Mouse (Mus musculus): ENCODE measurements around the gene Nubp2. TPM values are rescaled to one million over a fixed set of nuclear protein-coding genes. Genes with fewer than 3 reads are reported as not detected.

Gene Nubp2
- polyA plus RNA-seq, 1 experiment, result 38.4 TPM

GRCm38 (mm10) chr17:24887291-24888080, 1.3 kb upstream of the Nubp2 start:
- no peaks in the 10 kb centered on the region for H3K27me3 ChIP-seq (replicated peaks; ENCODE audit: control insufficient read depth, insufficient read depth, low read length)
- DNase-seq, result no peak
- peaks cover 11% of the 10 kb centered on the region; the same call in 1 of the 2 replicates for H3K4me1 ChIP-seq (ENCODE audit: control insufficient read depth, insufficient read depth, low read length)
- WGBS, result 47% methylated on average over 18 of the region's 18 CpGs
- peak overlapping the region; percentile 73 for H3K4me3 ChIP-seq (ENCODE audit: insufficient read depth, low read depth, low read length)
- H3K27ac ChIP-seq (ENCODE audit: insufficient read depth, low read depth, low read length), result peak overlapping the region; percentile 89
- TF ChIP-seq CTCF (conservative IDR thresholded peaks at IDR 0.05; ENCODE audit: insufficient read depth, insufficient read length, low read depth, low read length), result no peak
- TF ChIP-seq POLR2A (IDR thresholded peaks at IDR 0.05; ENCODE audit: low read depth, low read length), result no peak
- no peaks in the 10 kb centered on the region; the same call in none of the 2 replicates for H3K36me3 ChIP-seq (ENCODE audit: control insufficient read depth, insufficient read depth, low read length)

GRCm38 (mm10) chr17:24886932-24887271, 753 bp upstream of the Nubp2 start:
- peaks cover 14% of the 10 kb centered on the region; the same call in 1 of the 2 replicates for H3K4me1 ChIP-seq (ENCODE audit: control insufficient read depth, insufficient read depth, low read length)
- TF ChIP-seq CTCF (conservative IDR thresholded peaks at IDR 0.05; ENCODE audit: insufficient read depth, insufficient read length, low read depth, low read length), result no peak
- TF ChIP-seq POLR2A (IDR thresholded peaks at IDR 0.05; ENCODE audit: low read depth, low read length), result no peak
- DNase-seq, result no peak
- H3K4me3 ChIP-seq (ENCODE audit: insufficient read depth, low read depth, low read length), result peak overlapping the region; percentile 73
- peak overlapping the region; percentile 89 for H3K27ac ChIP-seq (ENCODE audit: insufficient read depth, low read depth, low read length)
- no peaks in the 10 kb centered on the region; the same call in none of the 2 replicates for H3K36me3 ChIP-seq (ENCODE audit: control insufficient read depth, insufficient read depth, low read length)
- H3K27me3 ChIP-seq (replicated peaks; ENCODE audit: control insufficient read depth, insufficient read depth, low read length), result no peaks in the 10 kb centered on the region
- under 1% methylated on average over 18 of the region's 18 CpGs for WGBS

GRCm38 (mm10) chr17:24885356-24886133, 604 bp downstream of the Nubp2 start:
- 22% methylated on average over 22 of the region's 22 CpGs for WGBS
- TF ChIP-seq POLR2A (IDR thresholded peaks at IDR 0.05; ENCODE audit: low read depth, low read length) (no peak), CTCF (conservative IDR thresholded peaks at IDR 0.05; ENCODE audit: insufficient read depth, insufficient read length, low read depth, low read length) (no peak)
- Histone ChIP-seq H3K4me3 (ENCODE audit: insufficient read depth, low read depth, low read length) (peak overlapping the region; percentile 74), H3K36me3 (ENCODE audit: control insufficient read depth, insufficient read depth, low read length) (no peaks in the 10 kb centered on the region), H3K4me1 (ENCODE audit: control insufficient read depth, insufficient read depth, low read length) (peaks cover 19% of the 10 kb centered on the region; the same call in 1 of the 2 replicates), H3K27me3 (replicated peaks; ENCODE audit: control insufficient read depth, insufficient read depth, low read length) (no peaks in the 10 kb centered on the region), H3K27ac (ENCODE audit: insufficient read depth, low read depth, low read length) (no peak overlapping the region)
- DNase-seq, result no peak

GRCm38 (mm10) chr17:24884391-24884790, 1.8 kb downstream of the Nubp2 start:
- DNase-seq, result no peak

GRCm38 (mm10) chr17:24881738-24882440, 4.3 kb downstream of the Nubp2 start:
- Histone ChIP-seq H3K27ac (ENCODE audit: insufficient read depth, low read depth, low read length) (no peak overlapping the region), H3K4me1 (ENCODE audit: control insufficient read depth, insufficient read depth, low read length) (peaks cover 22% of the 10 kb centered on the region), H3K4me3 (ENCODE audit: insufficient read depth, low read depth, low read length) (no peak overlapping the region), H3K36me3 (ENCODE audit: control insufficient read depth, insufficient read depth, low read length) (no peaks in the 10 kb centered on the region), H3K27me3 (replicated peaks; ENCODE audit: control insufficient read depth, insufficient read depth, low read length) (no peaks in the 10 kb centered on the region)
- WGBS, result 35% methylated on average over 7 of the region's 7 CpGs
- peak; percentile 64 for DNase-seq
- TF ChIP-seq CTCF (conservative IDR thresholded peaks at IDR 0.05; ENCODE audit: insufficient read depth, insufficient read length, low read depth, low read length) (peak; percentile 70), POLR2A (IDR thresholded peaks at IDR 0.05; ENCODE audit: low read depth, low read length) (no peak)

More at GRCm38 (mm10) chr17:24884391-24884790, 1.8 kb downstream of the Nubp2 start:
- TF ChIP-seq POLR2A (IDR thresholded peaks at IDR 0.05; ENCODE audit: low read depth, low read length) (no peak), CTCF (conservative IDR thresholded peaks at IDR 0.05; ENCODE audit: insufficient read depth, insufficient read length, low read depth, low read length) (no peak)
- Histone ChIP-seq H3K36me3 (ENCODE audit: control insufficient read depth, insufficient read depth, low read length) (no peaks in the 10 kb centered on the region), H3K4me3 (ENCODE audit: insufficient read depth, low read depth, low read length) (no peak overlapping the region), H3K27ac (ENCODE audit: insufficient read depth, low read depth, low read length) (no peak overlapping the region), H3K4me1 (ENCODE audit: control insufficient read depth, insufficient read depth, low read length) (peaks cover 19% of the 10 kb centered on the region; the same call in 1 of the 2 replicates), H3K27me3 (replicated peaks; ENCODE audit: control insufficient read depth, insufficient read depth, low read length) (no peaks in the 10 kb centered on the region)
- 90% methylated on average over 6 of the region's 6 CpGs for WGBS

- H3K27ac ChIP-seq (ENCODE audit: insufficient read depth, low read depth, low read length), result peak overlapping the region; percentile 92
- H3K27me3 ChIP-seq (replicated peaks; ENCODE audit: control insufficient read depth, insufficient read depth, low read length), result no peaks in the 10 kb centered on the region
- H3K36me3 ChIP-seq (ENCODE audit: control insufficient read depth, insufficient read depth, low read length), result no peaks in the 10 kb centered on the region
- 55% methylated on average over 8 of the region's 8 CpGs for WGBS
- H3K4me1 ChIP-seq (ENCODE audit: control insufficient read depth, insufficient read depth, low read length), result peaks cover 23% of the 10 kb centered on the region
- DNase-seq, result peak; percentile 56
- TF ChIP-seq CTCF (conservative IDR thresholded peaks at IDR 0.05; ENCODE audit: insufficient read depth, insufficient read length, low read depth, low read length) (no peak), POLR2A (IDR thresholded peaks at IDR 0.05; ENCODE audit: low read depth, low read length) (no peak)
- H3K4me3 ChIP-seq (ENCODE audit: insufficient read depth, low read depth, low read length), result no peak overlapping the region
Measured at GRCm38 (mm10) chr17:24878531-24878930, 7.6 kb downstream of the Nubp2 start.
